28 mouse cellular contexts compared by ENCODE assay signal in genomic region chr6:100937802-100938201, GRCm38 (mm10).
"Had no signal": no experiment of that assay in that cellular context is flagged by ENCODE, and none has a peak within 500 bp of the region (broad histone marks: within the 10 kb centered on the region; RNA-seq: fewer than 3 reads in every experiment).

No protein-coding gene starts in this region.

- H3K27me3 ChIP-seq: liver, embryonic 12.5 days; liver, embryonic 13.5 days; liver, embryonic 15.5 days; lung, embryonic 15.5 days; megakaryocyte, embryonic 14.5 days; midbrain, embryonic 12.5 days; midbrain, embryonic 13.5 days; midbrain, embryonic 15.5 days; neural tube, embryonic 12.5 days had no signal

- H3K9ac ChIP-seq: limb, embryonic 12.5 days; limb, embryonic 13.5 days; limb, embryonic 15.5 days; liver, embryonic 12.5 days; liver, embryonic 13.5 days; liver, embryonic 14.5 days; liver, embryonic 15.5 days; liver, postnatal 0 days; lung, embryonic 14.5 days; lung, embryonic 15.5 days; midbrain, embryonic 12.5 days; midbrain, embryonic 13.5 days; midbrain, embryonic 15.5 days; neural tube, embryonic 12.5 days had no signal

- H3K4me1 ChIP-seq: liver, embryonic 12.5 days; liver, embryonic 13.5 days; liver, embryonic 15.5 days; megakaryocyte, embryonic 14.5 days; midbrain, embryonic 10.5 days; midbrain, embryonic 12.5 days; neural tube, embryonic 12.5 days had no signal

- DNase-seq: left cerebral cortex, postnatal 4 days; liver; liver, embryonic 13.5 days; liver, postnatal 0 days; lung, adult 18-20 months; lung, adult 2 months; lung, embryonic 14.5 days; lung, postnatal 10 days; lung, postnatal 14 days; lung, postnatal 36 days had no signal

- H3K9me3 ChIP-seq: limb, embryonic 10.5 days; limb, embryonic 12.5 days; limb, embryonic 13.5 days; liver, embryonic 12.5 days; liver, embryonic 13.5 days; liver, embryonic 15.5 days; lung, embryonic 15.5 days; midbrain, embryonic 10.5 days; midbrain, embryonic 12.5 days; midbrain, embryonic 13.5 days; midbrain, embryonic 15.5 days; neural tube, embryonic 12.5 days had no signal

- H3K36me3 ChIP-seq: limb, embryonic 10.5 days; limb, embryonic 12.5 days; limb, embryonic 13.5 days; limb, embryonic 15.5 days; liver, embryonic 12.5 days; liver, embryonic 13.5 days; liver, embryonic 15.5 days; lung, embryonic 15.5 days; midbrain, embryonic 10.5 days; midbrain, embryonic 12.5 days; midbrain, embryonic 13.5 days; midbrain, embryonic 15.5 days; neural tube, embryonic 12.5 days had no signal

- H3K27ac ChIP-seq: left cerebral cortex, adult 2 months; limb, embryonic 10.5 days; limb, embryonic 12.5 days; limb, embryonic 13.5 days; limb, embryonic 15.5 days; liver, embryonic 12.5 days; liver, embryonic 13.5 days; liver, embryonic 14.5 days; liver, embryonic 15.5 days; lung, embryonic 15.5 days; macrophage; midbrain, embryonic 10.5 days; midbrain, embryonic 12.5 days; midbrain, embryonic 13.5 days; midbrain, embryonic 15.5 days; neural tube, embryonic 12.5 days had no signal

- H3K4me3 ChIP-seq: left cerebral cortex, adult 2 months; limb, embryonic 10.5 days; limb, embryonic 12.5 days; limb, embryonic 13.5 days; limb, embryonic 15.5 days; liver, embryonic 12.5 days; liver, embryonic 13.5 days; liver, embryonic 15.5 days; lung, embryonic 15.5 days; megakaryocyte, embryonic 14.5 days; midbrain, embryonic 10.5 days; midbrain, embryonic 12.5 days; midbrain, embryonic 13.5 days; midbrain, embryonic 15.5 days; myocyte; neural tube, embryonic 12.5 days had no signal

- H3K4me2 ChIP-seq: limb, embryonic 12.5 days; limb, embryonic 13.5 days; limb, embryonic 15.5 days; liver, embryonic 11.5 days; liver, embryonic 12.5 days; liver, embryonic 13.5 days; liver, embryonic 15.5 days; lung, embryonic 14.5 days; lung, embryonic 15.5 days; midbrain, embryonic 12.5 days; midbrain, embryonic 13.5 days; midbrain, embryonic 15.5 days; neural tube, embryonic 12.5 days had no signal

- ATAC-seq: liver, embryonic 12.5 days; liver, postnatal 0 days; midbrain, embryonic 13.5 days had no signal
